ENCODE assay signal across 23 mouse cellular contexts in the genomic region with DNA sequence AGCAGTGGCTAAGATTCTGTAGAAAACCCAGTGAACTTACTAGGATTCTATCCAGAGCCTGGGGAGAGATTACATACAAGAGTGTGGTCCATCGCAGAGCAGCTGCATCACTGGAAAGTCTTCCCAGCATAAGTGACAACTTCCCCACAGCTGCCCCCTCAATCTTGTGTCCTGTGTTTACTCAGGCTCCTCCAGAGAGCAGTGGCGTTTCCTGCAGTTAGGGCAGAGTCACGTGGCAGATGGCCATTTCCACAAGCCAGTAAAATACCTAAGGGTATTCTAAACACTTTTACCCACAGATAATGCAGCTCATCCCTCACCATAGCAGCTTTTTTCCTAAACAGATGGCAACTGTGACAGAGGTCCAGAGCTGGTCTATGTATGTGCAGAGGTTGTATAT. TPM values are rescaled to one million over a fixed set of nuclear protein-coding genes. Genes with fewer than 3 reads are reported as not detected.
DNase-seq lines count a peak whose midpoint lies in the region; ATAC-seq and TF ChIP-seq lines count a peak whose summit lies in the region.
"Had no signal": no experiment of that assay in that cellular context is flagged by ENCODE, and none has a peak within 500 bp of the region (broad histone marks: within the 10 kb centered on the region; RNA-seq: fewer than 3 reads in every experiment).

No protein-coding gene starts in this region.

- no peaks in the 10 kb centered on the region for H3K9me3 ChIP-seq in heart, embryonic 11.5 days (replicated peaks; ENCODE audit: control insufficient read depth, low read length)
- no peaks in the 10 kb centered on the region for H3K9me3 ChIP-seq in intestine, embryonic 15.5 days
- H3K9me3 ChIP-seq in intestine, postnatal 0 days (ENCODE audit: control insufficient read depth): no peaks in the 10 kb centered on the region
- H3K9me3 ChIP-seq: embryonic facial prominence, embryonic 15.5 days; forebrain, embryonic 10.5 days; hindbrain, embryonic 10.5 days; liver, embryonic 13.5 days; midbrain, embryonic 12.5 days had no signal

- 0 out of 2 replicates have a peak overlapping the region, but pooled peaks have one; percentile 23 for H3K4me3 ChIP-seq in heart, embryonic 11.5 days (ENCODE audit: low read depth, low read length)
- H3K4me3 ChIP-seq in intestine, embryonic 15.5 days (replicated peaks): no peak overlapping the region
- H3K4me3 ChIP-seq in intestine, postnatal 0 days (ENCODE audit: low read depth, low read length): no peak overlapping the region
- H3K4me3 ChIP-seq in C2C12 (ENCODE audit: insufficient read depth, poor library complexity, severe bottlenecking): no peak overlapping the region
- H3K4me3 ChIP-seq: embryonic facial prominence, embryonic 15.5 days; forebrain, embryonic 10.5 days; hindbrain, embryonic 10.5 days; limb, embryonic 12.5 days; liver, embryonic 13.5 days; midbrain, embryonic 12.5 days had no signal

- no peaks in the 10 kb centered on the region for H3K4me1 ChIP-seq in heart, embryonic 11.5 days (ENCODE audit: control insufficient read depth, insufficient read depth, low read length)
- H3K4me1 ChIP-seq in intestine, embryonic 15.5 days (replicated peaks): peaks cover 3% of the 10 kb centered on the region; the same call in 1 of the 2 replicates
- no peaks in the 10 kb centered on the region for H3K4me1 ChIP-seq in intestine, postnatal 0 days (replicated peaks; ENCODE audit: control insufficient read depth, insufficient read depth, low read length)
- H3K4me1 ChIP-seq: embryonic facial prominence, embryonic 15.5 days; limb, embryonic 12.5 days; liver, embryonic 13.5 days; midbrain, embryonic 12.5 days had no signal

- H3K27me3 ChIP-seq in heart, embryonic 11.5 days (ENCODE audit: control insufficient read depth, insufficient read depth, low read length): 0 out of 2 replicates have a peak, but pooled peaks cover 4% of the 10 kb centered on the region
- H3K27me3 ChIP-seq in intestine, embryonic 15.5 days (replicated peaks): no peaks in the 10 kb centered on the region
- H3K27me3 ChIP-seq in intestine, postnatal 0 days (replicated peaks; ENCODE audit: control insufficient read depth, insufficient read depth, low read length): no peaks in the 10 kb centered on the region
- H3K27me3 ChIP-seq in C2C12 (ENCODE audit: control insufficient read depth, insufficient read depth, insufficient read length): peaks cover 7% of the 10 kb centered on the region

- H3K79me3 ChIP-seq in C2C12 (ENCODE audit: low read depth): no peaks in the 10 kb centered on the region

- 22% methylated on average over 3 of the region's 3 CpGs for WGBS in heart, embryonic 11.5 days (ENCODE audit: insufficient replicate concordance)
- 13% methylated on average over 3 of the region's 3 CpGs for WGBS in intestine, embryonic 15.5 days
- WGBS in intestine, postnatal 0 days: 14% methylated on average over 3 of the region's 3 CpGs

- no peaks in the 10 kb centered on the region for H3K79me2 ChIP-seq in C2C12 (ENCODE audit: control insufficient read depth, insufficient read depth)

- peak overlapping the region; percentile 4 for H3K27ac ChIP-seq in heart, embryonic 11.5 days (ENCODE audit: low read depth, low read length)
- H3K27ac ChIP-seq in intestine, embryonic 15.5 days: no peak overlapping the region
- no peak overlapping the region for H3K27ac ChIP-seq in intestine, postnatal 0 days (ENCODE audit: low read depth, low read length)
- H3K27ac ChIP-seq: embryonic facial prominence, embryonic 15.5 days; forebrain, embryonic 10.5 days; hindbrain, embryonic 10.5 days; limb, embryonic 12.5 days; liver, embryonic 13.5 days; midbrain, embryonic 12.5 days had no signal

- no peak for DNase-seq in heart, adult 18-20 months
- peak; percentile 37 for DNase-seq in MN1 (ENCODE audit: low spot score)
- no peak for DNase-seq in right cerebral cortex, postnatal 25 days
- no peak for DNase-seq in layer of hippocampus, adult 8-10 months (ENCODE audit: low spot score in 2 of 2)
- DNase-seq: adrenal gland, postnatal 10 days; B cell, adult 2 months; cerebellum, adult 11 months; cerebellum, postnatal 36 days; kidney, adult 9 months; kidney, postnatal 36 days; liver, embryonic 13.5 days; right cerebral cortex, adult 18-20 months; thymus, postnatal 14 days had no signal

- no peak for TF ChIP-seq CTCF in intestine, postnatal 0 days (IDR thresholded peaks at IDR 0.05; ENCODE audit: low read depth)
- no peak for TF ChIP-seq CTCF in C2C12 (IDR thresholded peaks at IDR 0.05; ENCODE audit: control insufficient read depth, insufficient read depth, insufficient read length)

- peak overlapping the region; percentile 3 for H3K4me2 ChIP-seq in heart, embryonic 11.5 days
- H3K4me2 ChIP-seq in intestine, embryonic 15.5 days (replicated peaks): no peak overlapping the region
- H3K4me2 ChIP-seq in intestine, postnatal 0 days (replicated peaks; ENCODE audit: low read depth): no peak overlapping the region
- H3K4me2 ChIP-seq: embryonic facial prominence, embryonic 15.5 days; limb, embryonic 12.5 days; liver, embryonic 13.5 days; midbrain, embryonic 12.5 days had no signal

- 0 out of 2 replicates have a peak, but pooled peaks have one; percentile 49 for ATAC-seq in heart, embryonic 11.5 days (replicated peaks; ENCODE audit: insufficient number of reproducible peaks, low FRiP score, low TSS enrichment)
- 0 out of 2 replicates have a peak, but pooled peaks have one; percentile 23 for ATAC-seq in intestine, embryonic 15.5 days
- ATAC-seq in intestine, postnatal 0 days: no peak
- ATAC-seq: lung, postnatal 0 days had no signal

- no peak overlapping the region for H3ac ChIP-seq in C2C12 (ENCODE audit: control insufficient read depth, insufficient read length, low read depth)

- no peaks in the 10 kb centered on the region for H3K36me3 ChIP-seq in heart, embryonic 11.5 days (ENCODE audit: control insufficient read depth, insufficient read depth, low read length)
- no peaks in the 10 kb centered on the region for H3K36me3 ChIP-seq in intestine, embryonic 15.5 days
- H3K36me3 ChIP-seq in intestine, postnatal 0 days (ENCODE audit: control insufficient read depth, insufficient read depth): no peaks in the 10 kb centered on the region
- no peaks in the 10 kb centered on the region for H3K36me3 ChIP-seq in C2C12 (ENCODE audit: control insufficient read depth, insufficient read depth)
- H3K36me3 ChIP-seq: embryonic facial prominence, embryonic 15.5 days; forebrain, embryonic 10.5 days; hindbrain, embryonic 10.5 days; limb, embryonic 12.5 days; liver, embryonic 13.5 days; midbrain, embryonic 12.5 days had no signal

- no peak overlapping the region for H3K9ac ChIP-seq in heart, embryonic 11.5 days (ENCODE audit: low read depth, low read length)
- H3K9ac ChIP-seq in intestine, embryonic 15.5 days: no peak overlapping the region
- H3K9ac ChIP-seq in intestine, postnatal 0 days (ENCODE audit: low read depth, low read length): no peak overlapping the region
- H3K9ac ChIP-seq: embryonic facial prominence, embryonic 15.5 days; limb, embryonic 12.5 days; liver, embryonic 13.5 days; midbrain, embryonic 12.5 days had no signal

TF ChIP-seq in C2C12, 6 proteins besides CTCF, POLR2A, EP300 and RAD21:
- TF ChIP-seq MYOG (IDR thresholded peaks at IDR 0.05; ENCODE audit: control insufficient read depth, extremely low read depth, insufficient read length): no peak
- peak; percentile 47 for TF ChIP-seq USF1 (IDR thresholded peaks at IDR 0.05; ENCODE audit: low read depth)
- TF ChIP-seq MAX (IDR thresholded peaks at IDR 0.05): no peak
- no peak for TF ChIP-seq FOSL1 (IDR thresholded peaks at IDR 0.05; ENCODE audit: insufficient read depth, low read length, poor library complexity, severe bottlenecking)
TF ChIP-seq in C2C12: peak in this region for 1.

RNA-seq across cellular contexts. Expression of a gene that starts 44.6 kb away (rescaled TPM):
- 5.1 and 6.1 TPM in 2 replicates for polyA plus RNA-seq in heart, embryonic 11.5 days (2014; fragmentation: Nextera tagmentation; extraction: Ambion mirVana)
- 1 to 10 TPM in 1 of 2 experiments, under 1 TPM in 1; 0.52 to 5.7 TPM for total RNA-seq in heart, adult 18-20 months (2021)
- polyA plus RNA-seq in intestine, embryonic 15.5 days (2015; fragmentation: Nextera tagmentation; extraction: Ambion mirVana): 1.4 and 1.5 TPM in 2 replicates
- polyA plus RNA-seq in intestine, postnatal 0 days (2015; fragmentation: Nextera tagmentation; extraction: Ambion mirVana): 0.65 and 1.1 TPM in 2 replicates
- 0.23 TPM for polyA plus RNA-seq in C2C12 (2012; fragmentation: generic; extraction: Trizol)
- 1 to 10 TPM in 3 of 4 experiments, under 1 TPM in 1; 0.98 to 2.5 (median 1.7) TPM for total RNA-seq in layer of hippocampus, adult 8-10 months (2022)

RNA-seq across cellular contexts. Expression of a gene that starts 52.4 kb away (rescaled TPM):
- polyA plus RNA-seq in heart, embryonic 11.5 days (2014; fragmentation: Nextera tagmentation; extraction: Ambion mirVana): 16.7 and 17.6 TPM in 2 replicates
- total RNA-seq in heart, adult 18-20 months (2021): 10 to 100 TPM; 72.3 to 73.8 TPM
- polyA plus RNA-seq in intestine, embryonic 15.5 days (2015; fragmentation: Nextera tagmentation; extraction: Ambion mirVana): 16.9 and 17.7 TPM in 2 replicates
- polyA plus RNA-seq in intestine, postnatal 0 days (2015; fragmentation: Nextera tagmentation; extraction: Ambion mirVana): 3.6 and 4.4 TPM in 2 replicates
- 11.3 TPM for polyA plus RNA-seq in C2C12 (2012; fragmentation: generic; extraction: Trizol)
- total RNA-seq in layer of hippocampus, adult 8-10 months (2022): 10 to 100 TPM; 56.4 to 75.1 (median 65.6) TPM

RNA-seq across cellular contexts. Expression of a gene that starts 52.5 kb away (rescaled TPM):
- 31.5 and 40.1 TPM in 2 replicates for polyA plus RNA-seq in heart, embryonic 11.5 days (2014; fragmentation: Nextera tagmentation; extraction: Ambion mirVana)
- total RNA-seq in heart, adult 18-20 months (2021): 10 to 100 TPM; 24.8 to 25.8 TPM
- polyA plus RNA-seq in intestine, embryonic 15.5 days (2015; fragmentation: Nextera tagmentation; extraction: Ambion mirVana): 53.4 and 59.3 TPM in 2 replicates
- 47.7 and 51.3 TPM in 2 replicates for polyA plus RNA-seq in intestine, postnatal 0 days (2015; fragmentation: Nextera tagmentation; extraction: Ambion mirVana)
- 69.8 TPM for polyA plus RNA-seq in C2C12 (2012; fragmentation: generic; extraction: Trizol)
- total RNA-seq in layer of hippocampus, adult 8-10 months (2022): 100 to 1,000 TPM in 1 of 4 experiments, 10 to 100 TPM in 3; 84.2 to 104 (median 93.7) TPM
